Mouse (Mus musculus): ENCODE data around the gene Nutf2. TPM values are rescaled to one million over a fixed set of nuclear protein-coding genes. Genes with fewer than 3 reads are reported as not detected.
A peak's percentile ranks its signal among the peaks of the same experiment; 100 is the strongest.

The Nutf2 gene
- polyA plus RNA-seq, 1 experiment from 2014 or later = 294 TPM

DNA sequence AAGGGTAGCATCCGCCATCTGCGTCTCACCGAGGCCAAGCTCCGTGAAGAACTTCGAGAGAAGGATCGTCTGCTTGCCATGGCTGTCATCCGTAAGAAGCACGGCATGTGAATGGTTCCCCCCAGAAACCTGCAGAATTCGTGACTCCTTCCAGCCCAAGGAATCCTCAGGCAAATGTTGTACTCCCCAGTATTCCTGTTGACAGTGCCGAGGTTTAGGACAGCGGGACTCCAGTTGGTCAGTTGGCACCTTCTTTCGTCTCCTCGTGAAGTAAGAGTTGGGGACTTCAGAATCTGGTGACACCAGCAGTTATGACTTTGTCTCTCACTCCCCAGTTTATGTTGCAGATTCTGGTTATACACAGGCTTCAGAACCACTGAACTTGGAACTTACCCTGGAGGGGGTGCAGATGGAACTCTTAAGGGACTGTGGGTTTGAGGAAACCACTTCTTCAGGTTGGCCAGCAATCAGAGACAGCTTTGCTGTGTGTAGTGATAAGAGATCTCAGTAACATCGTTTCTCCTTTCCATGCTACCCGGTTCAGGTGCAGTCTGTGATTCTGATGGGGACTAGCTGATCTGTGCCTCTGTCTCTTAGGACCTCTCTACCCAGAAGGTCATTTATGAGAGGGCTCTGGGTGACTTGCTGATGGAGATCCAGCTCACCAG lies 4.1 kb upstream of the Nutf2 start:
- H3K27me3 ChIP-seq = no peaks in the 10 kb centered on the region
- H3K27ac ChIP-seq = peak overlapping the region; percentile 89
- H3K9me3 ChIP-seq (replicated peaks) = no peaks in the 10 kb centered on the region
- H3K4me2 ChIP-seq = peak overlapping the region; percentile 89
- H3K9ac ChIP-seq = peak overlapping the region; percentile 69
- 14% methylated on average over 15 of the region's 15 CpGs for WGBS
- ATAC-seq (replicated peaks; ENCODE audit: low FRiP score) = no peak
- peaks cover 15% of the 10 kb centered on the region for H3K36me3 ChIP-seq
- peaks cover 51% of the 10 kb centered on the region for H3K4me1 ChIP-seq
- peak overlapping the region; percentile 75 for H3K4me3 ChIP-seq (replicated peaks)

DNA sequence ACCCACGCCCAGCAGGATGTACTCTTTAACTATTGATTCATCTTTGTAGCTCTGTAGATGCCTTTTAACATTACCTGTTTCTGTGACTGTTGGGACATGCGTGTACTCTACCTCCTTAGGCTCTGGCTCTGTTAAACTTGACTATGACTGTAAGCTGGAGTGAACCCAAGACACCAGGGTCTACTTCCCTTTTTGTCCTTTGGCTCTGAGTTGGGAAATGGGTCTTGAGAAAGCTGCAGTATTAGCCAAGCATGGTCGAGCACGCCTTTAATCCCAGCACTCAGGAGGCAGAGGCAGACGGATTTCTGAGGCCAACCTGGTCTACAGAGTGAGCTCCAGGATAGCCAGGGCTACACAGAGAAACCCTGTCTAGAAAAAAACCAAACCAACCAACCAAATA lies 1.9 kb upstream of the Nutf2 start:
- H3K9ac ChIP-seq = no peak overlapping the region
- no peak overlapping the region for H3K4me3 ChIP-seq (replicated peaks)
- no peaks in the 10 kb centered on the region for H3K9me3 ChIP-seq (replicated peaks)
- peaks cover 68% of the 10 kb centered on the region for H3K4me1 ChIP-seq
- peaks cover 18% of the 10 kb centered on the region for H3K36me3 ChIP-seq
- H3K27ac ChIP-seq = peak overlapping the region; percentile 89; the same call in 1 of the 2 replicates
- 86% methylated on average over 5 of the region's 5 CpGs for WGBS
- no peak overlapping the region for H3K4me2 ChIP-seq
- no peaks in the 10 kb centered on the region for H3K27me3 ChIP-seq
- ATAC-seq (replicated peaks; ENCODE audit: low FRiP score) = no peak

DNA sequence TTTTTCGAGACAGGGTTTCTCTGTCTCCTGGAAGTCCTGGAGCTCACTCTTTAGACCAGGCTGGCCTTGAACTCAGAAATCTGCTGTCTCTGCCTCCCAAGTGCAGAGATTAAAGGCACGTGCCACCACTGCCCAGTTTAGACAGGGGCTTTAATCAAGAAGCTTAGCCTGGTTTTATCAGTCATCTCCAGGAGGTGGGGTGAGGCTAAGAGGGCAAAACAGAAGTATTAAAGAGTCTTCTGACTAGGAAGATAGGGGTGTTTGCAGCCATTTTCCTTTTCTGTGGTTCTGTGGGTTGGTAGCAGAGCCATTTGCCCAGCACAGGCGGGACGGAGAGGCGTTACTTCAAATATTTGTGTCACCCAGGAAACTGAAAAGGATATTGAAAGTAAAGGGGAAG lies 1.1 kb upstream of the Nutf2 start:
- H3K9me3 ChIP-seq (replicated peaks) = no peaks in the 10 kb centered on the region
- H3K9ac ChIP-seq = no peak overlapping the region
- peak overlapping the region; percentile 89 for H3K27ac ChIP-seq
- peak overlapping the region; percentile 94; the same call in 1 of the 2 replicates for H3K4me3 ChIP-seq (replicated peaks)
- 0 out of 2 replicates have a peak overlapping the region, but pooled peaks have one; percentile 53 for H3K4me2 ChIP-seq
- no peaks in the 10 kb centered on the region for H3K27me3 ChIP-seq
- H3K4me1 ChIP-seq = peaks cover 74% of the 10 kb centered on the region
- peaks cover 21% of the 10 kb centered on the region for H3K36me3 ChIP-seq
- WGBS = 78% methylated on average over 5 of the region's 5 CpGs
- ATAC-seq (replicated peaks; ENCODE audit: low FRiP score) = no peak

GRCm38 (mm10) chr8:105861951-105862350 lies 1.6 kb downstream of the Nutf2 start:
- H3K9ac ChIP-seq = peak overlapping the region; percentile 95
- H3K27me3 ChIP-seq = no peaks in the 10 kb centered on the region
- WGBS = 14% methylated on average over 1 of the region's 1 CpGs
- H3K36me3 ChIP-seq = peaks cover 43% of the 10 kb centered on the region
- ATAC-seq (replicated peaks; ENCODE audit: low FRiP score) = no peak
- H3K4me3 ChIP-seq (replicated peaks) = peak overlapping the region; percentile 94
- peaks cover 58% of the 10 kb centered on the region for H3K4me1 ChIP-seq
- H3K9me3 ChIP-seq (replicated peaks) = no peaks in the 10 kb centered on the region
- H3K4me2 ChIP-seq = peak overlapping the region; percentile 75
- peak overlapping the region; percentile 91; the same call in 1 of the 2 replicates for H3K27ac ChIP-seq

DNA sequence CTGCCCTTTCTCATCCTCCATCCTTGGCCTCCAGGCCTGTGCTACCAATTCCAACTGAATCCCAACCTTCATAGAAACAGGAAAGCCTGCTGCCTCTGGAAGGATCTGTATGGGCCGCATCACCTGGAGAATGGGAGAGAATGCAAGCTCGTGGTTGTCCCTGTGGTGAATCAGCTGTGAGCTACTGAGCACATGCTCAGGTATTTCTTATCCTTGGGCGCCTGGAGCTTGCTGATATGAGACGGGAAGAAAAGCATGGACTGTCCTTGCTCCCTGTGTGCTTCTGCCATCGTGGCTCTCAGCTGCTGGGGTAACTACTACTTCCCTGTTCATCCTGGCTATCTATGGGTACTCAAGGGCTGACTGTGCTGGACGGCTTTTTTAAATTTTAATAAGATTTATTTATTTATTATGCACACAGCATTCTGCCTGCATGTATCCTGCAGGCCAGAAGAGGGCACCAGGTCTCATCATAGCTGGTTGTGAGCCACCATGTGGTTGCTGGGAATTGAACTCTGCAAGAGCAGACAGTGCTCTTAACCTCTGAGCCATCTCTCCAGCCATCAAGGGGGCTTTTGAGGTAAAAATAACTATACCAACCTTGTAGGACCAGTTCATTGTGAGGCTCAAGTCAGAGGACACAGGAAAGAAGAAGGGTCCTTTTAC lies 6.1 kb downstream of the Nutf2 start:
- ATAC-seq (replicated peaks; ENCODE audit: low FRiP score) = no peak
- Histone ChIP-seq H3K4me1 (peaks cover 24% of the 10 kb centered on the region), H3K9ac (no peak overlapping the region), H3K36me3 (peaks cover 69% of the 10 kb centered on the region), H3K4me3 (replicated peaks) (no peak overlapping the region), H3K27me3 (no peaks in the 10 kb centered on the region), H3K4me2 (no peak overlapping the region), H3K27ac (no peak overlapping the region), H3K9me3 (replicated peaks) (no peaks in the 10 kb centered on the region)
- 84% methylated on average over 6 of the region's 6 CpGs for WGBS

DNA sequence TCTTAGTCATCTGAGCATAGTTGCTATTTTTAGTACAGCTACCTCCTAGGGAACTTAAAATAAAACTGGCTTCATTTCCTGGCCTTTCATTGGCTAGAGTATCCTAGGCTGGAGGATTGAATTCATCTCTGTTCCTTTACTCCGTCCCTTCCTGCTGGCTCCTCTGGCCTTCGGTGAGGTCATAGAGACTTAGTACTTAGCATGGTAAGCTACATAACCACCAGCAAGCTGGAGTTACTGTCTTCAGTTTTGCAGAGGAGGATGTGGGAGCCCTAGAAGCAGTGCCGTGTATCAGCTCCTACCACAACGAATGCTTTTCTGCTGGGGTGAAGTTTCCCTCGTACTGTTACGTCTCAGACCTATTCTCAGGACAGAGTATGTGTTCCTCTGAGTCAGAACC lies 13.9 kb downstream of the Nutf2 start:
- H3K9me3 ChIP-seq (replicated peaks) = no peaks in the 10 kb centered on the region
- H3K27ac ChIP-seq = no peak overlapping the region
- H3K4me2 ChIP-seq = no peak overlapping the region
- no peak for ATAC-seq (replicated peaks; ENCODE audit: low FRiP score)
- H3K27me3 ChIP-seq = no peaks in the 10 kb centered on the region
- no peak overlapping the region for H3K9ac ChIP-seq
- no peak overlapping the region for H3K4me3 ChIP-seq (replicated peaks)
- WGBS = 85% methylated on average over 6 of the region's 6 CpGs
- peaks cover 91% of the 10 kb centered on the region for H3K36me3 ChIP-seq
- H3K4me1 ChIP-seq = no peaks in the 10 kb centered on the region

GRCm38 (mm10) chr8:105880754-105881520 lies 20.6 kb downstream of the Nutf2 start, which contains the start of gene Edc4:
Gene Edc4, plus strand, starts transcription at chr8:105880881.
- ATAC-seq (replicated peaks; ENCODE audit: low FRiP score) = peak; percentile 85
- Histone ChIP-seq H3K36me3 (peaks cover 59% of the 10 kb centered on the region), H3K4me3 (replicated peaks) (peak within 1 kb of the TSS; percentile 94), H3K27me3 (no peaks in the 10 kb centered on the region), H3K9ac (peak within 1 kb of the TSS; percentile 91), H3K9me3 (replicated peaks) (no peaks in the 10 kb centered on the region), H3K27ac (peak within 1 kb of the TSS; percentile 79), H3K4me2 (peak within 1 kb of the TSS; percentile 78), H3K4me1 (peaks cover 31% of the 10 kb centered on the region)
- under 1% methylated on average over 45 of the region's 45 CpGs for WGBS

DNA sequence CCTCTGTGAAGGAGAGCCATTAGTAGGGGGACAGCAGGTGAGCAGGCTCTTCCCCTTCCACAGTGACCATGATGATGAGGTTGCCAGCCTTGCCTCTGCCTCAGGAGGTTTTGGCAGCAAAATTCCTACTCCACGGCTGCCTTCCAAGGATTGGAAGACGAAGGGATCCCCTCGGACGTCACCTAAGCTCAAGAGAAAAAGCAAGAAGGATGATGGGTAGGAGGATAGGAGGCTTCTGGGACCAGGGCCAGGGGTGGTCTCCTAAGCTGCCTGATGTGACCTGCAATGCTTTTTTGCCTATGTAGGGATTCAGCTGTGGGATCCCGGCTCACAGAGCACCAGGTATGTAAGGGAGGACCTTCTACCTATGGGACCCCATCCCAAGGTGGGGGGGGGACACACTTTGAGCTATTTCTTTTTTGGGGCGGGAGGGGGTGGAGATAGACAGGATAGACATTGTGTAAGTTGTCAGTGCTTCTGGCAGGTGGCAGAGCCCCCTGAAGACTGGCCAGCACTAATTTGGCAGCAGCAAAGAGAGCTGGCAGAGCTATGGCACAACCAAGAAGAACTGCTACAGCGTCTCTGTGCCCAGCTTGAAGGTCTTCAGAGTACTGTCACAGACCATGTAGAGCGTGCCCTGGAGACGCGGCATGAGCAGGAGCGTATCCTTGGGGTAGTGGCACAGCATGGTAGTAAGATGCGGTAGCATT lies 29.5 kb downstream of the Nutf2 start:
- no peak overlapping the region for H3K9ac ChIP-seq
- H3K27ac ChIP-seq = no peak overlapping the region
- peaks cover 92% of the 10 kb centered on the region for H3K36me3 ChIP-seq
- ATAC-seq (replicated peaks; ENCODE audit: low FRiP score) = no peak
- peaks cover 7% of the 10 kb centered on the region for H3K4me1 ChIP-seq
- WGBS = 94% methylated on average over 12 of the region's 12 CpGs
- H3K4me2 ChIP-seq = no peak overlapping the region
- H3K27me3 ChIP-seq = no peaks in the 10 kb centered on the region
- H3K4me3 ChIP-seq (replicated peaks) = no peak overlapping the region
- H3K9me3 ChIP-seq (replicated peaks) = no peaks in the 10 kb centered on the region

DNA sequence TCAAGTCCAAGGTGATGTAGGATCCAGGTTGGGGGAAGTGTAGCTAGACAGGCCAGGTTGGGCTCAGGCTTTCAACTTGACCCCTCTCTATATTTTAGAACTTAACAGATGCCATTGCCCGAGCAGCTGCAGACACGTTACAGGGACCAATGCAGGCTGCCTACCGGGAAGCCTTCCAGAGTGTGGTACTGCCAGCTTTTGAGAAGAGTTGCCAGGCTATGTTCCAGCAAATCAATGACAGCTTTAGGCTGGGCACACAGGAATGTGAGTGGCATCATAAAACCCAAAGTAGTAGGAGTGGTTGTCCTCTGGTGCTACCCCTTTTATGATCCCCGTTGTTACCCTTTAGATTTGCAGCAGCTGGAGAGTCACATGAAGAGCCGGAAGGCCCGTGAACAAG lies 30.5 kb downstream of the Nutf2 start:
- WGBS = 75% methylated on average over 6 of the region's 6 CpGs
- no peak overlapping the region for H3K9ac ChIP-seq
- H3K4me2 ChIP-seq = no peak overlapping the region
- H3K4me1 ChIP-seq = peaks cover 7% of the 10 kb centered on the region
- no peaks in the 10 kb centered on the region for H3K9me3 ChIP-seq (replicated peaks)
- no peak overlapping the region for H3K27ac ChIP-seq
- peaks cover 88% of the 10 kb centered on the region for H3K36me3 ChIP-seq
- no peaks in the 10 kb centered on the region for H3K27me3 ChIP-seq
- no peak for ATAC-seq (replicated peaks; ENCODE audit: low FRiP score)
- H3K4me3 ChIP-seq (replicated peaks) = no peak overlapping the region

DNA sequence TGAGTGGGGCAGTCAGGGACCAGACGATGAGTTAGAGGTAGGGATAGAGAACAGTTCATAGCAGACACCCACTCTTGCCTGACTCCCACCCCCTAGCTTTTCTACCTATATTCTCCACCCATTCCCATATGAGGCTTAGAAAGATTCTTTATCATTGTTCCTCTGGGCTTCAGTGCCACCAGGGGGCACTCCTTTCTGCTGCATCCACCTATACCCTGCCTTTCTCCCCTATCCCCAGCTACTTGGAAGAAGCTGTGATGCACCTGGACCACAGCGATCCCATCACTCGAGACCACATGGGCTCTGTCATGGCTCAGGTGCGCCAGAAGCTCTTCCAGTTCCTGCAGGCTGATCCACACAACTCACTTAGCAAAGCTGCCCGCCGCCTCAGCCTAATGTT lies 32.1 kb downstream of the Nutf2 start:
- no peak overlapping the region for H3K4me3 ChIP-seq (replicated peaks)
- 85% methylated on average over 6 of the region's 6 CpGs for WGBS
- no peak overlapping the region for H3K4me2 ChIP-seq
- H3K9me3 ChIP-seq (replicated peaks) = no peaks in the 10 kb centered on the region
- no peak overlapping the region for H3K27ac ChIP-seq
- no peak overlapping the region for H3K9ac ChIP-seq
- peaks cover 73% of the 10 kb centered on the region for H3K36me3 ChIP-seq
- peaks cover 7% of the 10 kb centered on the region for H3K4me1 ChIP-seq
- no peak for ATAC-seq (replicated peaks; ENCODE audit: low FRiP score)
- no peaks in the 10 kb centered on the region for H3K27me3 ChIP-seq

GRCm38 (mm10) chr8:105893339-105893738 lies 33.0 kb downstream of the Nutf2 start, which contains the start of gene Nrn1l:
Gene Nrn1l, plus strand, starts transcription at chr8:105893567.
- H3K4me1 ChIP-seq = peaks cover 7% of the 10 kb centered on the region
- H3K27ac ChIP-seq = no peak within 1 kb of the TSS
- H3K27me3 ChIP-seq = no peaks in the 10 kb centered on the region
- H3K9ac ChIP-seq = no peak within 1 kb of the TSS
- H3K4me2 ChIP-seq = peak within 1 kb of the TSS; percentile 37; the same call in 1 of the 2 replicates
- no peak within 1 kb of the TSS for H3K4me3 ChIP-seq (replicated peaks)
- ATAC-seq (replicated peaks; ENCODE audit: low FRiP score) = peak; percentile 95
- no peaks in the 10 kb centered on the region for H3K9me3 ChIP-seq (replicated peaks)
- H3K36me3 ChIP-seq = peaks cover 64% of the 10 kb centered on the region
- 9% methylated on average over 11 of the region's 11 CpGs for WGBS
